Mouse (Mus musculus) brain, embryonic 14.5 days (tissue): ENCODE results near the gene Adora3.

Experiments used
- CTCF ChIP-seq: fragments of 200-500 bp; IDR thresholded peaks from 2 replicates; pipeline ENCODE4 v1.5.1; 2012; ENCODE audit warnings: inconsistent platforms, mild to moderate bottlenecking, moderate library complexity, borderline replicate concordance; ENCODE audit not compliant: insufficient read depth, insufficient read length; ENCODE audit errors: extremely low read depth
- POLR2A ChIP-seq: fragments of 200-500 bp; IDR thresholded peaks from 2 replicates; pipeline ENCODE4 v1.6.1; 2012; ENCODE audit warnings: mild to moderate bottlenecking, inconsistent platforms, borderline replicate concordance; ENCODE audit not compliant: poor library complexity, insufficient read depth, insufficient read length, severe bottlenecking; ENCODE audit errors: extremely low read depth

- TF ChIP-seq POLR2A (no peak), CTCF (no peak)
Measured at GRCm38 (mm10) chr3:105891760-105892571, 21.3 kb downstream of the Adora3 start.
